Mouse (Mus musculus): ENCODE data around the gene Hcrt. TPM values are rescaled to one million over a fixed set of nuclear protein-coding genes. Genes with fewer than 3 reads are reported as not detected.

The Hcrt gene
- polyA plus RNA-seq, 1 experiment from 2014 or later, result not detected

DNA sequence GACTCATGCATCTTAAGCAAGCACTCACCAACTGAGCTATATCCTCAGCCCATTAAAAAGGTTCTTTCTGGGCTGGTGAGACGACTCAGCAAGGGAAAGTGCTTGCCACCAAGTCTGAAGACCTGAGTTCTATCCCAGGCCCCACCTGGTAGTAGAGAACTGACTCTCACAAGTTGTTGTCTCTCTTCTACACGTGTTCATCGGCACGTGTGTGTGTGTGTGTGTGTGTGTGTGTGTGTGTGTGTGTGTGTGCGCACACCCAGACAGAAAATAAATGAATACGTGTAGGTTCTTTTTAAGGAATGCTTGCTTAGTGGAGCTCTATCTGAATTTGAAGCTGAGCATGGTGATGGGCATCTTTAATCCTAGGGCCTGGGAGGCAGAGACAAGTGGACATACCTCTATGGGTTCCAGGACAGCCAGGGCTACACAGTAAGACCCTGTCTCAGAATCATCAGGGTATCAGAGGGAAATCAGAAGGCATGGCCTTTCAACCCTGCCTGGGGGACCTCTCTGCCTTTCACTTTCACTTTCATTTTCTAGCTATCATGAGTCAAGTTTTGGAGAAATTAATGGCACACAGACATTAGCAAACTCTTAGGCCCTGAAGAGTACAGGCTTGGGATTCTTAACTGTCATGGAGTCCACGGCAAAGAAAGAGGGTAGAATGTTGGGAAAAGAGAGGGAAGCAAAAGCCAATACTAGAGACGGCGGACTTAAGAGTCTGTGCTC is 27.4 kb downstream of the Hcrt start:
- Histone ChIP-seq H3K27me3 (0 out of 2 replicates have a peak, but pooled peaks cover 3% of the 10 kb centered on the region), H3K36me3 (no peaks in the 10 kb centered on the region; the same call in 1 of the 2 replicates), H3K4me1 (replicated peaks) (peaks cover 31% of the 10 kb centered on the region), H3K9me3 (replicated peaks) (no peaks in the 10 kb centered on the region), H3K9ac (peak overlapping the region; percentile 97; the same call in 1 of the 2 replicates), H3K4me3 (peak overlapping the region; percentile 98), H3K27ac (peak overlapping the region; percentile 28; the same call in 1 of the 2 replicates), H3K4me2 (peak overlapping the region; percentile 86)
- ATAC-seq (replicated peaks; ENCODE audit: insufficient number of reproducible peaks, insufficient read depth, low FRiP score, low read depth), result no peak
- 86% methylated on average over 9 of the region's 9 CpGs for WGBS

DNA sequence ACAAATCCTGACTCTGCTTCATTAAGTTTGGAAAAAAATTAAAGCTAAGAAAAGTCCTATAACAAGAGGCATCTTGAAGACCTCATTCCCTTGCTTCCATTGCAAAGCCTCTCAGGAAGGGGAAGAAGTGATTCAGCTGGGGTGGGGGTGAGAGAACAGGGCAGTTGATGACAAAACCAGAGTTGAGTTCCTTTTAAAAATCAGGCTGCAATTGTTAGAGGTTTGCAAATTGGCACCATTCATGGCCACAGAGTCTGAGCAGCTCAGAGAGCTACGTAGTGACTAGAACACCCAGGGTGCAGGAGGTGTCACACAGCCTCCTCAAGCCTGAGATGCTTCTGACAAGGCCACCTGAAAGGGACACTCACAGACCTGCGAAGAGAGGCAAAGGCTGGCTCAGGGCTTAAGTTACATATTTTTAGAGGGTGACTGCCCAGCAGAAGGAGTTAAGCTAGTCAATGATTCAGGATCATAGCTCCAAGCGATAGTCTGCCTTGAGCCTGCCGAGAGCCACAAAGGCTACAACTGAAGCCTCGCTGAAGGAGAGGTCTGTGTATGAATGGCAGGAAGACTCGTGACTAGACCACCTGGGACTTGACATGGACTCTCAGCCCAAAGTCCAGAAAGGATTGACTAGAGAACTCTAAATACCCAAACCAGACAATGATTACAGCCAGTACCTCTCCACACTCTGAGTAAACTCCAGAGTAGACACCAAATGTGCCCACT is 32.1 kb downstream of the Hcrt start:
- 79% methylated on average over 6 of the region's 6 CpGs for whole genome bisulfite sequencing
- Histone ChIP-seq H3K4me2 (no peak overlapping the region), H3K4me1 (replicated peaks) (peaks cover 9% of the 10 kb centered on the region), H3K27ac (no peak overlapping the region), H3K9ac (no peak overlapping the region), H3K9me3 (replicated peaks) (no peaks in the 10 kb centered on the region), H3K27me3 (no peaks in the 10 kb centered on the region), H3K4me3 (no peak overlapping the region), H3K36me3 (peaks cover 7% of the 10 kb centered on the region; the same call in 1 of the 2 replicates)
- no peak for ATAC-seq (replicated peaks; ENCODE audit: insufficient number of reproducible peaks, insufficient read depth, low FRiP score, low read depth)

DNA sequence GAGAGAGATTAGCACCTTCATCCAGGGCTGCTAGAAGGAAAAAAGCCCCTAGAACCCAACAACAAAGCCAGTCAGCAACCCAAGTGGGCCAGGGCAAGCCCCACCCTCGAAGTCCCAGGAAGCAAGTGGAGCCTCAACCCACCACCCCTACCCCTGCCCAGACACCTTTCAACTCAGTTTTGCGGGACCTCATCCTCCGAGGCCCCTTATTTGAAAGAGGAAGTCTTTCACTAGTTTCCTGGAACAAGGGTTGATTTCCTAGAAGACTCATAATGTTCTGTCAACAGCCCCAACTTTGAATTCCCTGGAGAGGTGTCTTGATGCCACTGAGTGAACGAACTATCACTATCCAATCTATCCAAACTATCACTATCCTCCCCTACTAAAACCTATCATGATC is 32.8 kb downstream of the Hcrt start:
- H3K36me3 ChIP-seq, result peaks cover 7% of the 10 kb centered on the region; the same call in 1 of the 2 replicates
- WGBS, result 74% methylated on average over 4 of the region's 4 CpGs
- no peak for ATAC-seq (replicated peaks; ENCODE audit: insufficient number of reproducible peaks, insufficient read depth, low FRiP score, low read depth)
- no peak overlapping the region for H3K27ac ChIP-seq
- no peak overlapping the region for H3K4me3 ChIP-seq
- H3K9me3 ChIP-seq (replicated peaks), result no peaks in the 10 kb centered on the region
- no peaks in the 10 kb centered on the region for H3K27me3 ChIP-seq
- no peak overlapping the region for H3K9ac ChIP-seq
- peaks cover 9% of the 10 kb centered on the region for H3K4me1 ChIP-seq (replicated peaks)
- H3K4me2 ChIP-seq, result no peak overlapping the region

DNA sequence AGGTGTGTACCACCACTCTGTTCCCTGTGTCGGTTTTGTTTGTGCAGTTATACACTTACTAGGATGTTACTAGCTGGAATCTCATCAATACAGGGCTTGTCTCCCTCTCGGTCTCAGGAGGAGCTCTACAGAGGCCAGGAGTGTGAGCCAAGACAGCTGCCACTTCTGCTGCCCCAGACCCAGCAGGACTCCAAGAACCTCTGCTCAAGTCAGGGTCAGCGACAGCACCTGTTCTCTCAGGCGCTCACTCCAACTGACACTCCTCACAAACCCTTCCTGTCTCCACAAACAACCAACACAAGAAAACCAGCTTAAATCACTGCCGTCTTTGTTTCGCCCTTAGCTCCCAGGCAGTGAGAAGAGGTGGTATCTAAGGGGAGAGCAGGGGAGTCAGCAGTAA is 34.1 kb downstream of the Hcrt start:
- no peak for ATAC-seq (replicated peaks; ENCODE audit: insufficient number of reproducible peaks, insufficient read depth, low FRiP score, low read depth)
- WGBS, result 79% methylated on average over 6 of the region's 6 CpGs
- no peak overlapping the region for H3K27ac ChIP-seq

DNA sequence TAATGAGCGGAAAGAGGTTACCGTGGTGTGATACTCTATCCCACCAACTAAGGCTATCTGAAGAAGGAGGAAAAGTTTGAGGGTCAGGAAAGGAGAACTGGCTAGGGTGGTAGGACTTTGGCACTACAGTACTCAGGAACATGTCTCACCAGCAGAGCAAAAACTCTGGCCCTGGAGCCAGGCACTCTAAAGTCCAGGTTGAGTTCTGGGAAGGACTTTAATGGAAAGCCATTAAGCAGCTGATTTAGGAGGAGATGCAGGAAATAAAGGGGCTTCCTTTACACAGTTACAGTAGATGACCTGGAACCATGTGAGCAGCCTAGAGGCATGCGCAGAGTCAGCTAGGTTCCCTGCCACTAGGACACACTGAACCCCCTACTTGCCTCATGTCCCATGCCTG is 35.5 kb downstream of the Hcrt start:
- no peak overlapping the region for H3K27ac ChIP-seq
- WGBS, result 87% methylated on average over 3 of the region's 3 CpGs
- no peak for ATAC-seq (replicated peaks; ENCODE audit: insufficient number of reproducible peaks, insufficient read depth, low FRiP score, low read depth)
- H3K4me2 ChIP-seq, result no peak overlapping the region
- H3K9me3 ChIP-seq (replicated peaks), result no peaks in the 10 kb centered on the region
- H3K27me3 ChIP-seq, result no peaks in the 10 kb centered on the region
- no peak overlapping the region for H3K4me3 ChIP-seq
- H3K4me1 ChIP-seq (replicated peaks), result peaks cover 28% of the 10 kb centered on the region
- no peak overlapping the region for H3K9ac ChIP-seq
- peaks cover 7% of the 10 kb centered on the region; the same call in 1 of the 2 replicates for H3K36me3 ChIP-seq

More for the DNA sequence above, 34.1 kb downstream of the Hcrt start:
- no peak overlapping the region for H3K4me2 ChIP-seq
- H3K4me3 ChIP-seq, result no peak overlapping the region
- H3K27me3 ChIP-seq, result no peaks in the 10 kb centered on the region
- peaks cover 18% of the 10 kb centered on the region for H3K4me1 ChIP-seq (replicated peaks)
- no peaks in the 10 kb centered on the region for H3K9me3 ChIP-seq (replicated peaks)
- no peak overlapping the region for H3K9ac ChIP-seq
- peaks cover 7% of the 10 kb centered on the region; the same call in 1 of the 2 replicates for H3K36me3 ChIP-seq

DNA sequence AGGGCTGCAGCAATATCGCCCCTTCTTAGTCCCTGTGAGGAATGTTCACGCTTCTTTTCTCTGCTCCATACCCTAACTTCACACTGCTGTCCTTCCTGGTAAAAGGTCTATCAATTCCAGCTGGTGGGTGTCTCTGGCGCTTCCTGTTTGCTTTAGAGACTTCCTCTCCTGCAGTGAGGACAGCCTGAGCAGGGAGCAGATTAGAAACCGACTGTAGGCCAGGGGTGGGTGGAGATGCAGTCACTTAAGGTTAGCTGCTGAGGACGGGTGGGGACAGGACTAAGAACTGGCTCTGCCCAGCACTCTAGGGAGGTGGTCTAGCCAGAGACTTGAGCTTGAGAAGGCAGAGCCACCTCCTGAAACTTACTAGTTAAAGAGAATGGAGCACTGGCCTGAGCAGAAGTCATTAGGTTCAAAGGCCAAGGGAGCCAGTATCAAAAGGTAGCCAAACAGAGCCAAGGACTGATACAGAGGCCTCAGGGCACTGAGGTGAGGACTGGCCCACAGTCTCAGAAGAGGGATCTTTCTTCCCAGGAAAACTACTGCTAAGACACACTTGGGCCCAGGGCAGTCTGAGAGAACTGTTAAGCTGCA is 37.7 kb downstream of the Hcrt start:
- Histone ChIP-seq H3K27me3 (no peaks in the 10 kb centered on the region), H3K4me1 (replicated peaks) (peaks cover 49% of the 10 kb centered on the region), H3K9ac (peak overlapping the region; percentile 17; the same call in 1 of the 2 replicates), H3K27ac (peak overlapping the region; percentile 68), H3K4me2 (0 out of 2 replicates have a peak overlapping the region, but pooled peaks have one; percentile 2), H3K9me3 (replicated peaks) (no peaks in the 10 kb centered on the region), H3K4me3 (no peak overlapping the region), H3K36me3 (peaks cover 7% of the 10 kb centered on the region; the same call in 1 of the 2 replicates)
- ATAC-seq (replicated peaks; ENCODE audit: insufficient number of reproducible peaks, insufficient read depth, low FRiP score, low read depth), result no peak
- WGBS, result 28% methylated on average over 5 of the region's 5 CpGs

DNA sequence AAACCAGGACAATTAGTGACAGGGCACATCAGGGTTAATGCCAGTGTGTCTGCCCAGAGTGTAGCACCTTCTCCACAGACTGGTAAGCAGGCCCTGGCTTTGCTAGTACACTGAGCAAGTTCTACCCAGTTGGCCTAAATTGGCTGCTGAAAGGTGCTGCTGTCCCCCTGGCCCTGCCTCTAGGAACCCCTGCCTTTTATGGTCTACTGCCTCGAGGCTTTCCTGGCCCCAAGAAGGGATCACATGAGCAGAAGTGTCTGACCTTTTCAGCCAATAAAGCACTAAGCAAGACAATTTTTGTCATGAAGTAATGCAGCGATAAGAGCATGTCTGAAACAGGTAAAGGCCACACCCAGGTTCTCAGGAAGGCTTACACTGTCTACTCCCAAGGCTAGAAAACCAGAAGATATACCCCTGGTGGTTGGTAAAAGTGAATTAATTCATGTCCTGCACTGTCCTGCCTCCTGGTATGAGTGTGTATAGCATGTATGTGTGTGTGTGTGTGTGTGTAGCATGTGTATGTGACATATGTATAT is 40.2 kb downstream of the Hcrt start:
- Histone ChIP-seq H3K4me1 (replicated peaks) (peaks cover 62% of the 10 kb centered on the region), H3K36me3 (peaks cover 18% of the 10 kb centered on the region), H3K9ac (no peak overlapping the region), H3K4me3 (no peak overlapping the region), H3K4me2 (peak overlapping the region; percentile 19), H3K27me3 (no peaks in the 10 kb centered on the region), H3K27ac (peak overlapping the region; percentile 82), H3K9me3 (replicated peaks) (no peaks in the 10 kb centered on the region)
- WGBS, result 40% methylated on average over 2 of the region's 2 CpGs
- no peak for ATAC-seq (replicated peaks; ENCODE audit: insufficient number of reproducible peaks, insufficient read depth, low FRiP score, low read depth)

DNA sequence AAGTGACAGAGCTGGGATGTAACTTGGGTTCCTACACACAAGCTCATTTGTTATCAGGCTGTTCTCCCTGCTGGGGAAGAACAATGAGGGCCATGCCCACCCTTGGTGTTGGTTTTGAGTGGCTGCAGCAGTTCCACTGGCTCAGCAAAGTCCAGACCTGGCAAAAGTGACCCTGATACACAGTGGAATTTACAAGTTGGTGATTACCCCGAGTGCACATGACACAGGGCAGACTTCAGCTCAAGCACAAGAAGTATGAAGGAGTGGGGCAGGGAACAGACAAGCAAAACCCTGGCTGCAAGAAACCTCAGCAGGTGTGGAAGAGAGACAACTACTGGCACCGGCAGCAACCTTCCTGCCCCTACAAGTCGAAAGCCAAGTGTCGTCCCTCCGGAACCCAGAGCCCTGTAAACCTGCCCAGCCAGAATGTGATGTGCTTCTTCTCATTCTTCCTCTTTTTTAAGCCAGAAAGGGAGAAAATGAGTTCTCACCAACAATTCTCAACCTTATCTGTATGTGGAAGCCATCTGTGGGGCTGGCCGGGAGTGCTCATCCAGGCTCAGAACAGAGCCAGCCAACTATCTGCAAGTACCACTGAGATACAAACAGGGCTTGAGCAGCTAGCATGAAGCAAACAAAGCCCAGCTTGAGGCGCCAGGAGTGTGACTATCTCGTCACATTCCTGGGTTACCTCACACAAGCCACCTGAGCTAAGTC is 40.8 kb downstream of the Hcrt start:
- peak overlapping the region; percentile 22; the same call in 1 of the 2 replicates for H3K9ac ChIP-seq
- 31% methylated on average over 8 of the region's 8 CpGs for WGBS
- no peaks in the 10 kb centered on the region for H3K27me3 ChIP-seq
- peak overlapping the region; percentile 82 for H3K27ac ChIP-seq
- ATAC-seq (replicated peaks; ENCODE audit: insufficient number of reproducible peaks, insufficient read depth, low FRiP score, low read depth), result 0 out of 2 replicates have a peak, but pooled peaks have one; percentile 29
- peaks cover 62% of the 10 kb centered on the region for H3K4me1 ChIP-seq (replicated peaks)
- peak overlapping the region; percentile 19 for H3K4me2 ChIP-seq
- no peak overlapping the region for H3K4me3 ChIP-seq
- no peaks in the 10 kb centered on the region for H3K9me3 ChIP-seq (replicated peaks)
- peaks cover 25% of the 10 kb centered on the region for H3K36me3 ChIP-seq

DNA sequence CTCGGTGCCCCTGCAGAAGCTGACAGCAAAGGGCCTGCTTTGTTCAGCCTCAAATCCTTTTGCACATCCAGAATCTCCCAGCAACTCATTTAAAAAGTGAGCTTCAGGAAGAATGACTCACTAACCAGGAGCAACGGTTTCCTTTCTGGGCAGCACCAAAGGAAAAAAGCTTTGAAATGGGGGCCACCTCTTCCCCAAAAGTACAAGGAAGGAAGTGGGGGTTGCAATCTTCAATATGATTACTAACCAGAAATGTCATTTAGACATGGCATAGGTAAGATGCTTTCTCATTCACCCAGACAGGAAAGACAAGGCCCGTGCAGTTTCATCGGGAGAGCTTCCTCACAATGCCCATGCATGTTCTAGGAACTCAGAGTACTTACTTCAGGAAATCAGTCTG is 41.5 kb downstream of the Hcrt start:
- ATAC-seq (replicated peaks; ENCODE audit: insufficient number of reproducible peaks, insufficient read depth, low FRiP score, low read depth), result no peak
- Histone ChIP-seq H3K4me2 (peak overlapping the region; percentile 19), H3K27ac (peak overlapping the region; percentile 82), H3K4me3 (no peak overlapping the region), H3K4me1 (replicated peaks) (peaks cover 62% of the 10 kb centered on the region), H3K36me3 (peaks cover 31% of the 10 kb centered on the region), H3K27me3 (no peaks in the 10 kb centered on the region), H3K9me3 (replicated peaks) (no peaks in the 10 kb centered on the region), H3K9ac (no peak overlapping the region)
- 46% methylated on average over 4 of the region's 4 CpGs for WGBS

DNA sequence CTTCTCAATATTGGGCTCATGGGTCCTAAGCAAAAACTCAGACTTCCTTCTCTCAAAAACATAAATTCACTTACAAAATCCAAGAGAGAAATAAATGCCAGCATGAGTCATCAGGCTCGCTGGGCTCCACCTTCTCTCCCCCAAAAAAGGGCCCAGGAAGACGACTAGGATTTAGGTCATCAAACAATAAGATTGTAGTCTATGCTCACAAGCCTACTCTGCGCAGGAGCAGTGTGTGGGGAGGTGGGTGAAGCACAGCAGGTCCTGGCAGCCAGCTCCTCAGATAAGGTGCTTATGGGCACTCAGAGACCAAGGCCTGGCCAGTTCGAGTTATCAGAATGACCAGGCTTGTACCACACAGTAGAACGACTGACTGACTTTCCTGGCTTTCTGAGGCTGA is 42.4 kb downstream of the Hcrt start:
- Histone ChIP-seq H3K4me2 (0 out of 2 replicates have a peak overlapping the region, but pooled peaks have one; percentile 19), H3K27ac (peak overlapping the region; percentile 82), H3K9me3 (replicated peaks) (no peaks in the 10 kb centered on the region), H3K27me3 (no peaks in the 10 kb centered on the region), H3K4me3 (no peak overlapping the region), H3K9ac (peak overlapping the region; percentile 19; the same call in 1 of the 2 replicates), H3K4me1 (replicated peaks) (peaks cover 60% of the 10 kb centered on the region), H3K36me3 (peaks cover 40% of the 10 kb centered on the region)
- no peak for ATAC-seq (replicated peaks; ENCODE audit: insufficient number of reproducible peaks, insufficient read depth, low FRiP score, low read depth)
- WGBS, result 35% methylated on average over 5 of the region's 5 CpGs
